36 mouse cellular contexts compared by ENCODE assay signal in genomic region chr8:122357202-122357601, GRCm38 (mm10). TPM values are rescaled to one million over a fixed set of nuclear protein-coding genes. Genes with fewer than 3 reads are reported as not detected.
A peak's percentile ranks its signal among the peaks of the same experiment; 100 is the strongest.
DNase-seq lines count a peak whose midpoint lies in the region; ATAC-seq and TF ChIP-seq lines count a peak whose summit lies in the region.
"Had no signal": no experiment of that assay in that cellular context is flagged by ENCODE, and none has a peak within 500 bp of the region (broad histone marks: within the 10 kb centered on the region; RNA-seq: fewer than 3 reads in every experiment).

No protein-coding gene starts in this region.

- TF ChIP-seq CTCF in left cerebral cortex, adult 2 months (IDR thresholded peaks at IDR 0.05): no peak

- peaks cover 34% of the 10 kb centered on the region for H3K27me3 ChIP-seq in megakaryocyte, embryonic 14.5 days (replicated peaks)
- H3K27me3 ChIP-seq in limb, embryonic 13.5 days: peaks cover 25% of the 10 kb centered on the region
- H3K27me3 ChIP-seq: CH12.LX, Patski had no signal

- H3K4me1 ChIP-seq in megakaryocyte, embryonic 14.5 days: peaks cover 92% of the 10 kb centered on the region
- H3K4me1 ChIP-seq in limb, embryonic 13.5 days: peaks cover 7% of the 10 kb centered on the region
- H3K4me1 ChIP-seq: forebrain, embryonic 12.5 days; heart, embryonic 12.5 days; heart, embryonic 15.5 days had no signal

- H3K9me3 ChIP-seq in megakaryocyte, embryonic 14.5 days: no peaks in the 10 kb centered on the region
- H3K9me3 ChIP-seq in limb, embryonic 13.5 days: no peaks in the 10 kb centered on the region
- H3K9me3 ChIP-seq: embryonic facial prominence, embryonic 10.5 days; embryonic facial prominence, embryonic 13.5 days; forebrain, embryonic 12.5 days; G1E; heart, embryonic 12.5 days; heart, embryonic 15.5 days had no signal

- H3K4me2 ChIP-seq in limb, embryonic 13.5 days (replicated peaks): no peak overlapping the region
- H3K4me2 ChIP-seq: embryonic facial prominence, embryonic 13.5 days; forebrain, embryonic 12.5 days; heart, embryonic 12.5 days; heart, embryonic 15.5 days; hindbrain, embryonic 14.5 days had no signal

- ATAC-seq in megakaryocyte, adult 5-6 weeks (ENCODE audit: poor library complexity, severe bottlenecking): no peak
- ATAC-seq in limb, embryonic 13.5 days (ENCODE audit: low FRiP score, low read depth): no peak
- no peak for ATAC-seq in frontal cortex, adult (ENCODE audit: low TSS enrichment)
- ATAC-seq: forebrain, embryonic 16.5 days; hindbrain, postnatal 0 days; inflammation-experienced regulatory T-cells, adult 6 months; Patski had no signal

- peak; percentile 30 to 42 for DNase-seq in cerebellum, postnatal 14 days
- DNase-seq in cerebellum, adult 8-10 months: no peak
- no peak for DNase-seq in left cerebral cortex, adult 2 months (ENCODE audit: extremely low spot score in 1 of 2, low spot score in 2 of 2)
- DNase-seq in left cerebral cortex, postnatal 36 days (ENCODE audit: low spot score in 2 of 2): no peak
- DNase-seq: adrenal gland, postnatal 10 days; adrenal gland, postnatal 36 days; B cell, adult 2 months; cerebellum, adult 18-20 months; cerebellum, adult 9-11 months; embryo, embryonic 11 days; gastrocnemius, adult 2 months; gastrocnemius, postnatal 14 days; heart, adult 11 months; heart, postnatal 10 days; heart, postnatal 4 days had no signal

- intact Hi-C loops in left cerebral cortex, adult 2 months (cut with DNase I): no loop called here
- intact Hi-C loops in left cerebral cortex, postnatal 36 days (cut with DNase I): no loop called here

- 54% methylated on average over 11 of the region's 11 CpGs for WGBS in limb, embryonic 13.5 days

- no peaks in the 10 kb centered on the region for H3K36me3 ChIP-seq in megakaryocyte, embryonic 14.5 days (replicated peaks; ENCODE audit: low read length)
- no peaks in the 10 kb centered on the region for H3K36me3 ChIP-seq in limb, embryonic 13.5 days
- H3K36me3 ChIP-seq: embryonic facial prominence, embryonic 10.5 days; embryonic facial prominence, embryonic 13.5 days; forebrain, embryonic 12.5 days; G1E; heart, embryonic 12.5 days; heart, embryonic 15.5 days had no signal

- no peak overlapping the region for H3K4me3 ChIP-seq in left cerebral cortex, adult 2 months
- H3K4me3 ChIP-seq in megakaryocyte, embryonic 14.5 days (replicated peaks): peak overlapping the region; percentile 53
- no peak overlapping the region for H3K4me3 ChIP-seq in limb, embryonic 13.5 days
- H3K4me3 ChIP-seq: embryonic facial prominence, embryonic 10.5 days; embryonic facial prominence, embryonic 13.5 days; erythroblast, embryonic 14.5 days; forebrain, embryonic 12.5 days; gastrocnemius, adult 2 months; heart, embryonic 12.5 days; heart, embryonic 15.5 days had no signal

- peak overlapping the region; percentile 93 for H3K27ac ChIP-seq in left cerebral cortex, adult 2 months
- no peak overlapping the region for H3K27ac ChIP-seq in limb, embryonic 13.5 days
- H3K27ac ChIP-seq: embryonic facial prominence, embryonic 10.5 days; embryonic facial prominence, embryonic 13.5 days; forebrain, embryonic 12.5 days; gastrocnemius, adult 2 months; heart, embryonic 15.5 days; hindbrain, embryonic 14.5 days; hindbrain, postnatal 0 days had no signal

- peak overlapping the region; percentile 13; the same call in 1 of the 2 replicates for H3K9ac ChIP-seq in limb, embryonic 13.5 days
- H3K9ac ChIP-seq: embryonic facial prominence, embryonic 13.5 days; forebrain, embryonic 12.5 days; heart, embryonic 12.5 days; heart, embryonic 15.5 days; hindbrain, embryonic 14.5 days had no signal

RNA-seq across cellular contexts. Expression of gene Trhr2, which starts 3.3 kb away (rescaled TPM):
- 10 to 100 TPM in 1 of 2 experiments, 1 to 10 TPM in 1; 7.1 to 11.4 TPM for total RNA-seq in left cerebral cortex, adult 2 months (2021)
- total RNA-seq in left cerebral cortex, postnatal 36 days (2021): 1 to 10 TPM; 8.0 to 9.2 TPM
- 1.8 TPM in 1 of 2 replicates, not detected in the other for polyA plus RNA-seq in megakaryocyte, embryonic 14.5 days (2012; ENCODE audit: insufficient read depth, low replicate concordance)
- total RNA-seq in megakaryocyte, adult 5-6 weeks (2015): not detected in 2 replicates
- not detected in 2 replicates for total RNA-seq in megakaryocyte, adult 5-6 weeks (2017)
- 0.14 and 0.38 TPM in 2 replicates for polyA plus RNA-seq in limb, embryonic 13.5 days (2015; fragmentation: Nextera tagmentation; extraction: Ambion mirVana)
- total RNA-seq: adrenal gland, adult 18-20 months; adrenal gland, postnatal 10 days; adrenal gland, postnatal 36 days; common myeloid progenitor, adult 5-6 weeks; G1E; gastrocnemius, adult 2 months; gastrocnemius, postnatal 14 days; gastrocnemius, postnatal 4 days; heart, adult 8-10 months; heart, postnatal 10 days; heart, postnatal 4 days had no signal
- polyA plus RNA-seq: embryonic facial prominence, embryonic 10.5 days; erythroblast, embryonic 14.5 days; forebrain, embryonic 12.5 days; forebrain, embryonic 16.5 days; G1E; heart, embryonic 12.5 days; heart, embryonic 15.5 days; hindbrain, embryonic 14.5 days; inflammation-experienced regulatory T-cells, adult 6 months had no signal

RNA-seq across cellular contexts. Expression of gene Zc3h18, which starts 19.2 kb away (rescaled TPM):
- total RNA-seq in left cerebral cortex, adult 2 months (2021): 10 to 100 TPM; 42.3 to 45.0 TPM
- 10 to 100 TPM; 38.8 to 49.9 TPM for total RNA-seq in left cerebral cortex, postnatal 36 days (2021)
- 80.4 and 130 TPM in 2 replicates for polyA plus RNA-seq in megakaryocyte, embryonic 14.5 days (2012; ENCODE audit: insufficient read depth, low replicate concordance)
- 19.6 and 22.0 TPM in 2 replicates for total RNA-seq in megakaryocyte, adult 5-6 weeks (2015)
- total RNA-seq in megakaryocyte, adult 5-6 weeks (2017): 50.2 and 63.1 TPM in 2 replicates
- polyA plus RNA-seq in limb, embryonic 13.5 days (2015; fragmentation: Nextera tagmentation; extraction: Ambion mirVana): 59.2 and 59.9 TPM in 2 replicates

Comparison
In these comparisons a context has a peak if more than half of its experiments do, and no peak if none do; other contexts are left out.
1. DNase-seq: peak in cerebellum, postnatal 14 days (2 of 2); none in cerebellum, adult 8-10 months (single experiment), left cerebral cortex, adult 2 months (0 of 2) and left cerebral cortex, postnatal 36 days (0 of 2).
2. RNA of gene Trhr2, which starts 3.3 kb away (total RNA-seq): 7.1 to 11.4 TPM in left cerebral cortex, adult 2 months and 8.0 to 9.2 TPM in left cerebral cortex, postnatal 36 days; not detected in megakaryocyte, adult 5-6 weeks; every median in the first group is over 4 times any median in the second.